Comparison of ENCODE assay signal across 9 mouse cellular contexts in the genomic region with DNA sequence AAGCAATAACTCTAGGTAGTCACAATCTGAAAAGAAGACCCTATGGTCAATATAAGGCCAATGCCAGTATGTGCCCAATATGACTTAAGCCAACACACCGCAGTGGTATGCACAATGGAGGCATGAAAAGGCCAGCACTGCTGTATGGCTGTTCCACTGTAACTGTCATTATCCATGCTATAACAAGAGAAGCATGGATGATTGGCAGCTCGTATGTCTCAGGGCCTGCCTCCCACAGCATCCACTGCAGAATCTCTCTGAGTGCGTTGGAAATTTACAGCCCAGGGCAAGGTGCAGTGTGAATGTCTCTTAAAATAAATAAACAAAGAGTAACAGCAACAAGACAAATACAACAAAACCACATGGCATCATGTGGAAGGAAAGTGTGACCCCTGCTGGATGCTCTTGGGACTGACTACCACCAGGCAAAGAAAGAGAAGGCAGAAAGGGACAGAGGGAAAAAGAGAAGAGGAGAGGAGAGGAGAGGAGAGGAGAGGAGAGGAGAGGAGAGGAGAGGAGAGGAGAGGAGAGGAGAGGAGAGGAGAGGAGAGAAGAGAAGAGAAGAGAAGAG. TPM values are rescaled to one million over a fixed set of nuclear protein-coding genes. Genes with fewer than 3 reads are reported as not detected.
DNase-seq lines count a peak whose midpoint lies in the region; ATAC-seq and TF ChIP-seq lines count a peak whose summit lies in the region.
"Had no signal": no experiment of that assay in that cellular context is flagged by ENCODE, and none has a peak within 500 bp of the region (broad histone marks: within the 10 kb centered on the region; RNA-seq: fewer than 3 reads in every experiment).

No protein-coding gene starts in this region.

- H3K27ac ChIP-seq in forebrain, embryonic 13.5 days: no peak overlapping the region; the same call in 1 of the 2 replicates
- H3K27ac ChIP-seq in layer of hippocampus, adult 2 months: peak overlapping the region; percentile 36
- H3K27ac ChIP-seq in midbrain, embryonic 11.5 days (ENCODE audit: low read depth, low read length): no peak overlapping the region
- no peak overlapping the region for H3K27ac ChIP-seq in small intestine, adult 2 months (ENCODE audit: insufficient read depth, low read depth, low read length)

- peak; percentile 4 for DNase-seq in gastrocnemius, adult 18-20 months (ENCODE audit: low spot score)
- no peak for DNase-seq in gastrocnemius, postnatal 36 days
- peak; percentile 72 for DNase-seq in 3T3-L1 (ENCODE audit: low read depth, low spot score)
- peak; percentile 89 for DNase-seq in brain, embryonic 14.5 days (ENCODE audit: low read depth)
- DNase-seq in layer of hippocampus, adult 2 months (ENCODE audit: low spot score in 2 of 2): peak; percentile 61 to 78
- peak; percentile 96 for DNase-seq in midbrain, embryonic 11.5 days (ENCODE audit: low spot score, missing footprints)

- H3K36me3 ChIP-seq in forebrain, embryonic 13.5 days (ENCODE audit: poor library complexity, severe bottlenecking): no peaks in the 10 kb centered on the region
- H3K36me3 ChIP-seq in midbrain, embryonic 11.5 days (ENCODE audit: control insufficient read depth, insufficient read depth, low read length): no peaks in the 10 kb centered on the region
- H3K36me3 ChIP-seq in small intestine, adult 2 months (ENCODE audit: control insufficient read depth, insufficient read depth, low read length): no peaks in the 10 kb centered on the region

- intact Hi-C loops in gastrocnemius, postnatal 36 days (cut with DNase I): no loop called here

- peaks cover 13% of the 10 kb centered on the region for H3K4me1 ChIP-seq in forebrain, embryonic 13.5 days
- peaks cover 4% of the 10 kb centered on the region for H3K4me1 ChIP-seq in midbrain, embryonic 11.5 days (ENCODE audit: control insufficient read depth, insufficient read depth, low read length)
- no peaks in the 10 kb centered on the region for H3K4me1 ChIP-seq in small intestine, adult 2 months (ENCODE audit: control insufficient read depth, insufficient read depth, insufficient read length, low read length)

- no peak for TF ChIP-seq POLR2A in brain, embryonic 14.5 days (IDR thresholded peaks at IDR 0.05; ENCODE audit: borderline replicate concordance, extremely low read depth, insufficient read depth, insufficient read length, poor library complexity, severe bottlenecking)
- TF ChIP-seq POLR2A in small intestine, adult 2 months (IDR thresholded peaks at IDR 0.05; ENCODE audit: low read depth, low read length): no peak

- peak; percentile 70 for ATAC-seq in forebrain, embryonic 13.5 days
- peak; percentile 50; the same call in 1 of the 2 replicates for ATAC-seq in midbrain, embryonic 11.5 days (ENCODE audit: low FRiP score)

- WGBS in forebrain, embryonic 13.5 days: 46% methylated on average over 3 of the region's 3 CpGs
- 48% methylated on average over 3 of the region's 3 CpGs for WGBS in midbrain, embryonic 11.5 days
- 34% methylated on average over 3 of the region's 3 CpGs for WGBS in small intestine, adult 2 months

- H3K27me3 ChIP-seq in forebrain, embryonic 13.5 days: no peaks in the 10 kb centered on the region
- no peaks in the 10 kb centered on the region for H3K27me3 ChIP-seq in midbrain, embryonic 11.5 days (ENCODE audit: control insufficient read depth, insufficient read depth, low read length)
- no peaks in the 10 kb centered on the region for H3K27me3 ChIP-seq in small intestine, adult 2 months (ENCODE audit: control insufficient read depth, insufficient read depth, low read length)

- no peak overlapping the region for H3K9ac ChIP-seq in forebrain, embryonic 13.5 days
- H3K9ac ChIP-seq in midbrain, embryonic 11.5 days (ENCODE audit: low read length): no peak overlapping the region

- no peak overlapping the region for H3K4me3 ChIP-seq in forebrain, embryonic 13.5 days
- no peak overlapping the region for H3K4me3 ChIP-seq in layer of hippocampus, adult 2 months
- no peak overlapping the region for H3K4me3 ChIP-seq in midbrain, embryonic 11.5 days (ENCODE audit: low read depth, low read length)
- H3K4me3 ChIP-seq in small intestine, adult 2 months (ENCODE audit: low read depth, low read length): no peak overlapping the region

- peak overlapping the region; percentile 53; the same call in 1 of the 2 replicates for H3K4me2 ChIP-seq in forebrain, embryonic 13.5 days
- no peak overlapping the region for H3K4me2 ChIP-seq in midbrain, embryonic 11.5 days

- no peaks in the 10 kb centered on the region for H3K9me3 ChIP-seq in forebrain, embryonic 13.5 days (replicated peaks)
- H3K9me3 ChIP-seq in midbrain, embryonic 11.5 days (ENCODE audit: control insufficient read depth, low read length): no peaks in the 10 kb centered on the region

- TF ChIP-seq CTCF in brain, embryonic 14.5 days (IDR thresholded peaks at IDR 0.05; ENCODE audit: borderline replicate concordance, extremely low read depth, insufficient read depth, insufficient read length): peak; percentile 78; the same call in 1 of the 2 replicates
- TF ChIP-seq CTCF in layer of hippocampus, adult 2 months (conservative IDR thresholded peaks at IDR 0.05): peak; percentile 76
- peak; percentile 30; the same call in 1 of the 2 replicates for TF ChIP-seq CTCF in small intestine, adult 2 months (IDR thresholded peaks at IDR 0.05; ENCODE audit: extremely low read depth, insufficient read length, insufficient replicate concordance, low read depth, low read length)

RNA-seq across cellular contexts. Expression of gene Foxi2, which starts 54.7 kb away (rescaled TPM):
- total RNA-seq in gastrocnemius, adult 18-20 months (2021): not detected
- total RNA-seq in gastrocnemius, postnatal 36 days (2021): not detected
- polyA plus RNA-seq in brain, embryonic 14.5 days (2012; rRNA removed): not detected in 2 replicates
- polyA plus RNA-seq in forebrain, embryonic 13.5 days (2015; fragmentation: Nextera tagmentation; extraction: Ambion mirVana): not detected in 2 replicates
- not detected for total RNA-seq in layer of hippocampus, adult 2 months (2021)
- polyA plus RNA-seq in midbrain, embryonic 11.5 days (2014; fragmentation: Nextera tagmentation; extraction: Ambion mirVana): 0.57 and 0.63 TPM in 2 replicates
- polyA plus RNA-seq in small intestine, adult 2 months (2012; rRNA removed): not detected in 2 replicates
- polyA plus RNA-seq: heart, embryonic 14.5 days had no signal

Comparison
In these comparisons a context has a peak if more than half of its experiments do, and no peak if none do; other contexts are left out.
1. DNase-seq: peak in gastrocnemius, adult 18-20 months (single experiment), 3T3-L1 (single experiment), brain, embryonic 14.5 days (single experiment), layer of hippocampus, adult 2 months (2 of 2) and midbrain, embryonic 11.5 days (single experiment); none in gastrocnemius, postnatal 36 days (0 of 2).
2. Peak in every context shown above with its lines, with median percentiles within 50 percentile points of each other: CTCF ChIP-seq.